Mouse (Mus musculus) activated CD4-positive, CD25-positive, alpha-beta regulatory T cell, adult 4 months (primary cell): Measurements from ENCODE around the gene Sap18b. TPM values are rescaled to one million over a fixed set of nuclear protein-coding genes. Genes with fewer than 3 reads are reported as not detected.

Experiments
- polyA plus RNA-seq, 2 experiments: library from polyadenylated mRNA; unstranded; fragments of 100-300 nt; shearing (Covaris generic); gene quantifications; one replicate each; pipeline ENCODE4 v1.2.1; 2017

The Sap18b gene
- polyA plus RNA-seq, 2 experiments from 2014 or later = 286 to 315 TPM

Other genes with a start within 250 kb of the Sap18b start
- not detected for gene Prss54, start 249.0 kb upstream of the Sap18b start, polyA plus RNA-seq
- gene Gins3, start 191.9 kb upstream of the Sap18b start, polyA plus RNA-seq = 10 to 100 TPM in 1 of 2 experiments, 1 to 10 TPM in 1; 7.0 to 10.1 TPM
- under 1 TPM in 1 of 2 experiments, not detected in 1; 0.97 TPM for gene Ndrg4, start 148.4 kb upstream of the Sap18b start, polyA plus RNA-seq
- gene Setd6, start 109.5 kb upstream of the Sap18b start, polyA plus RNA-seq = 10 to 100 TPM in 1 of 2 experiments, 1 to 10 TPM in 1; 6.2 to 11.7 TPM
- gene Cnot1, start 17.9 kb upstream of the Sap18b start, polyA plus RNA-seq = 10 to 100 TPM; 87.9 to 88.0 TPM
- gene Slc38a7, start 28.2 kb downstream of the Sap18b start, polyA plus RNA-seq = 1 to 10 TPM; 4.7 to 5.3 TPM
- gene Got2, start 63.2 kb downstream of the Sap18b start, polyA plus RNA-seq = 100 to 1,000 TPM in 1 of 2 experiments, 10 to 100 TPM in 1; 66.6 to 136 TPM